Mouse (Mus musculus) forebrain, embryonic 11.5 days (tissue): ENCODE measurements at regions not wholly inside any gene's neighbourhood (a gene's known extent, or its start where the extent isn't known, plus 50 kb on each side); places are given as distances from the start of the nearest gene placed in this dataset.

ENCODE experiments used
- ATAC-seq: fragments of 200-750 bp; cut with Nextera tagmentation; replicated peaks from 2 replicates; pipeline ENCODE4 v1.8.0; 2017; ENCODE audit warnings: moderate TSS enrichment; ENCODE audit not compliant: low FRiP score
- DNase-seq: peaks from one replicate; pipeline ENCODE4 v3.0.0-alpha.2; 2017; ENCODE audit warnings: low spot score
- H3K27ac ChIP-seq: fragments of 300-500 bp; sonication (generic); 2 replicates; pipeline ENCODE4 v1.5.1; 2014; ENCODE audit warnings: low read depth, low read length
- H3K27me3 ChIP-seq: fragments of 300-500 bp; sonication (generic); 2 replicates; pipeline ENCODE4 v1.6.1; 2014; ENCODE audit warnings: mild to moderate bottlenecking, low read length, mixed read lengths; ENCODE audit not compliant: control insufficient read depth, insufficient read depth
- H3K36me3 ChIP-seq: fragments of 300-500 bp; sonication (generic); 2 replicates; pipeline ENCODE4 v1.6.1; 2014; ENCODE audit warnings: mild to moderate bottlenecking, low read length, moderate library complexity, mixed read lengths; ENCODE audit not compliant: control insufficient read depth, insufficient read depth
- H3K4me1 ChIP-seq: fragments of 300-500 bp; sonication (generic); replicated peaks from 2 replicates; pipeline ENCODE4 v1.6.1; 2014; ENCODE audit warnings: low read length, mixed read lengths; ENCODE audit not compliant: control insufficient read depth, insufficient read depth
- H3K4me2 ChIP-seq: fragments of 300-500 bp; sonication (generic); 2 replicates; pipeline ENCODE4 v1.6.1; 2014; ENCODE audit warnings: low read depth, mild to moderate bottlenecking, low read length, moderate library complexity, mixed read lengths; ENCODE audit not compliant: severe bottlenecking
- H3K4me3 ChIP-seq: fragments of 300-500 bp; sonication (generic); 2 replicates; pipeline ENCODE4 v1.5.1; 2014; ENCODE audit warnings: low read depth, low read length
- H3K9ac ChIP-seq: fragments of 300-500 bp; sonication (generic); 2 replicates; pipeline ENCODE4 v1.6.1; 2014; ENCODE audit warnings: low read length
- H3K9me3 ChIP-seq: fragments of 300-500 bp; sonication (generic); 2 replicates; pipeline ENCODE4 v1.6.1; 2016; ENCODE audit warnings: low read length, mixed read lengths; ENCODE audit not compliant: control insufficient read depth
- WGBS: fragments of 180-500 bp; shearing (Covaris S2); extraction: QIAGEN DNeasy Blood & Tissue Kit; methylation state at CpG from one replicate; pipeline ENCODE4 v1.1.7; 2014; 5-methylcytosine and 5-hydroxymethylcytosine counted together

- no peaks in the 10 kb centered on the region for H3K36me3 ChIP-seq
- no peak overlapping the region for H3K4me3 ChIP-seq
- no peak overlapping the region for H3K9ac ChIP-seq
- no peak overlapping the region for H3K27ac ChIP-seq
- H3K4me2 ChIP-seq, result no peak overlapping the region
- H3K9me3 ChIP-seq, result no peaks in the 10 kb centered on the region
- ATAC-seq, result no peak
- no peaks in the 10 kb centered on the region for H3K4me1 ChIP-seq
- WGBS, result 97% methylated on average over 4 of the region's 4 CpGs
- DNase-seq, result no peak
- no peaks in the 10 kb centered on the region for H3K27me3 ChIP-seq
These were observed 111.0 kb downstream of the Slc38a4 start for GRCm38 (mm10) chr15:96944741-96945140.

DNA sequence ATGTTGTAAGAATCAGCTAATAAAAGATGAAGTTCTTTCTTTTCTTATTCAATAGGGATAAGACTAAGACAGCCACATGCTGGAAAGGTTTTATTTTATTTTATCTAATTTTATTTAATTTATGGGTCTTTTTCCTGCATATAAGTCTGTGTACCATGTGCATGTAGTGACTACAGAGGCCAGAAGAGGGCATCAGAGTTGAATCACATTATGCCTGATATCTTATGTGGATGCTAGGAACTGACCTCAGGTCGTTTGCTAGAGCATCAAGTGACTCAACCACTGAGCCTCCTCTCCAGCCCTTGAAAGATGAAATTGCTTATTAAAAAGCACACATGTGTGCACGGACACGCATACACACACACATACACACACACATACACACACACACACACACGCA, 113.1 kb downstream of the Slc38a4 start:
- DNase-seq, result no peak
- Histone ChIP-seq H3K4me1 (no peaks in the 10 kb centered on the region), H3K4me2 (no peak overlapping the region), H3K36me3 (no peaks in the 10 kb centered on the region), H3K9me3 (no peaks in the 10 kb centered on the region), H3K27ac (no peak overlapping the region), H3K9ac (no peak overlapping the region), H3K27me3 (no peaks in the 10 kb centered on the region), H3K4me3 (no peak overlapping the region)
- no peak for ATAC-seq
- 83% methylated on average over 4 of the region's 4 CpGs for WGBS

GRCm38 (mm10) chr15:96938406-96938805, 117.3 kb downstream of the Slc38a4 start:
- no peaks in the 10 kb centered on the region for H3K27me3 ChIP-seq
- H3K36me3 ChIP-seq, result no peaks in the 10 kb centered on the region
- H3K9me3 ChIP-seq, result no peaks in the 10 kb centered on the region
- H3K4me3 ChIP-seq, result no peak overlapping the region
- DNase-seq, result no peak
- no peak for ATAC-seq
- WGBS, result 80% methylated on average over 4 of the region's 4 CpGs
- H3K27ac ChIP-seq, result no peak overlapping the region
- no peaks in the 10 kb centered on the region for H3K4me1 ChIP-seq
- no peak overlapping the region for H3K4me2 ChIP-seq
- H3K9ac ChIP-seq, result no peak overlapping the region

DNA sequence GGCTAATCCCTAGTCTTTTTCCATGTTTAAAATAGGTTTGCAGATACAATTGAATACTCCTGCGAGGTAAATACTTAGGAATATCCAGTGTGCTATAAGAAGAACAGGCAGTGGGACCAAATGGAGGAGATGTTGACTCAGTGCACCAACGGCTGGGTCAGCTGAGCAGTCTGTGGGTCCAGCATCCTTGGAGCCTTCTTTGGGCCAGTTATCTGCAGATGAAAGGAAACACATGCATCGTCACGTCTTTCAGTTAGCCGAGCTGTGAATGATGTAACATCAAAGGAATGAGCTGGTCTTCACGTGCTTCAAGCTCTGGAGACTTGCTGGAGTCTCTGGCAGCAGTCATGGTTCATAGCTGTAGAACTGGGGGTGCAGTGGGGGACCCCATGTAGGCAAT, 118.1 kb downstream of the Slc38a4 start:
- ATAC-seq, result no peak
- no peak overlapping the region for H3K27ac ChIP-seq
- WGBS, result 79% methylated on average over 6 of the region's 6 CpGs

GRCm38 (mm10) chr15:96936705-96937346, 118.9 kb downstream of the Slc38a4 start:
- H3K9me3 ChIP-seq, result no peaks in the 10 kb centered on the region
- 9% methylated on average over 18 of the region's 18 CpGs for WGBS
- peak; percentile 94 for ATAC-seq
- H3K4me1 ChIP-seq, result no peaks in the 10 kb centered on the region
- no peaks in the 10 kb centered on the region for H3K27me3 ChIP-seq
- H3K4me2 ChIP-seq, result peak overlapping the region; percentile 15; the same call in 1 of the 2 replicates
- H3K9ac ChIP-seq, result no peak overlapping the region
- DNase-seq, result peak; percentile 89
- no peak overlapping the region for H3K27ac ChIP-seq
- 0 out of 2 replicates have a peak overlapping the region, but pooled peaks have one; percentile 8 for H3K4me3 ChIP-seq
- H3K36me3 ChIP-seq, result no peaks in the 10 kb centered on the region

More for the DNA sequence above, 118.1 kb downstream of the Slc38a4 start:
- H3K9ac ChIP-seq, result no peak overlapping the region
- no peak for DNase-seq
- no peaks in the 10 kb centered on the region for H3K36me3 ChIP-seq
- no peak overlapping the region for H3K4me2 ChIP-seq
- no peak overlapping the region for H3K4me3 ChIP-seq
- H3K27me3 ChIP-seq, result no peaks in the 10 kb centered on the region
- H3K9me3 ChIP-seq, result no peaks in the 10 kb centered on the region
- no peaks in the 10 kb centered on the region for H3K4me1 ChIP-seq

- Histone ChIP-seq H3K27me3 (no peaks in the 10 kb centered on the region), H3K36me3 (no peaks in the 10 kb centered on the region), H3K4me1 (no peaks in the 10 kb centered on the region), H3K4me2 (no peak overlapping the region), H3K9ac (no peak overlapping the region), H3K27ac (no peak overlapping the region), H3K4me3 (no peak overlapping the region), H3K9me3 (no peaks in the 10 kb centered on the region)
- ATAC-seq, result no peak; the same call in 1 of the 2 replicates
- DNase-seq, result no peak
- 78% methylated on average over 5 of the region's 5 CpGs for WGBS
These were observed 119.5 kb downstream of the Slc38a4 start for GRCm38 (mm10) chr15:96936216-96936615.

DNA sequence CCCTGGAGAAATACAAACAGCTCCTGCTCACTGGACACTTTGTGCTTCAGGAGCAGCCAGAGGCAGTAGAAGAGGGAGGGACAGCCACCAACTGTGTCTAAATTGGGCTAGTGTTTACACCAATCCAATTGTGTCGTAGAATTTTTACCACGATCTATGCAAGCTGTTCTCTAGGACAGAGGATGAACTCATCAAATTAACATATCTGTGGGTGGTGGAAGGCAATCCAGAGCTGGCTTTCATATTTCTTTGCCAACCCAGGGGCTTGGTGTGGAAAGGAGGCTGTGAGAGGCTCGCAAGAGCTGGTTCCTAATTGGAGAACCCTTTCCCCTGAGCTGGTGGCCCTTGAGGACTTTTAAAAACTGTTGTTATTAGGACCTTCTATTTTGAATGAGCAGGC, 122.3 kb downstream of the Slc38a4 start:
- no peaks in the 10 kb centered on the region for H3K27me3 ChIP-seq
- no peaks in the 10 kb centered on the region for H3K36me3 ChIP-seq
- DNase-seq, result no peak
- 52% methylated on average over 3 of the region's 3 CpGs for WGBS
- H3K4me2 ChIP-seq, result no peak overlapping the region
- no peaks in the 10 kb centered on the region for H3K9me3 ChIP-seq
- no peak overlapping the region for H3K27ac ChIP-seq
- H3K4me3 ChIP-seq, result no peak overlapping the region
- ATAC-seq, result no peak
- no peak overlapping the region for H3K9ac ChIP-seq
- H3K4me1 ChIP-seq, result no peaks in the 10 kb centered on the region

GRCm38 (mm10) chr15:96930531-96930930, 125.2 kb downstream of the Slc38a4 start:
- ATAC-seq (no peak), DNase-seq (no peak)
- no peaks in the 10 kb centered on the region for H3K4me1 ChIP-seq
- H3K36me3 ChIP-seq, result no peaks in the 10 kb centered on the region
- no peaks in the 10 kb centered on the region for H3K9me3 ChIP-seq
- H3K9ac ChIP-seq, result no peak overlapping the region
- no peak overlapping the region for H3K4me3 ChIP-seq
- WGBS, result 78% methylated on average over 6 of the region's 6 CpGs
- no peak overlapping the region for H3K4me2 ChIP-seq
- no peaks in the 10 kb centered on the region for H3K27me3 ChIP-seq
- no peak overlapping the region for H3K27ac ChIP-seq

- Histone ChIP-seq H3K27me3 (no peaks in the 10 kb centered on the region), H3K9ac (no peak overlapping the region), H3K9me3 (no peaks in the 10 kb centered on the region), H3K4me3 (no peak overlapping the region), H3K4me1 (no peaks in the 10 kb centered on the region), H3K4me2 (no peak overlapping the region), H3K27ac (no peak overlapping the region), H3K36me3 (no peaks in the 10 kb centered on the region)
- ATAC-seq, result no peak
- DNase-seq, result no peak
- WGBS, result 89% methylated on average over 4 of the region's 4 CpGs
These were observed 126.0 kb downstream of the Slc38a4 start for GRCm38 (mm10) chr15:96929788-96930187.
